Mouse (Mus musculus): ENCODE results near the gene Capn9. TPM values are rescaled to one million over a fixed set of nuclear protein-coding genes. Genes with fewer than 3 reads are reported as not detected.

Capn9 gene
- polyA plus RNA-seq, 1 experiment from 2014 or later = 0.08 TPM

GRCm38 (mm10) chr8:124643540-124644339 is 67.8 kb downstream of the Capn9 start:
- peaks cover 9% of the 10 kb centered on the region for H3K36me3 ChIP-seq (ENCODE audit: control insufficient read depth, insufficient read depth, low read length)
- peak overlapping the region; percentile 73 for H3K27ac ChIP-seq (ENCODE audit: low read depth, low read length)
- H3K27me3 ChIP-seq (ENCODE audit: control insufficient read depth, insufficient read depth, low read length) = no peaks in the 10 kb centered on the region
- H3K9ac ChIP-seq (ENCODE audit: low read depth, low read length) = no peak overlapping the region
- no peaks in the 10 kb centered on the region for H3K9me3 ChIP-seq (ENCODE audit: control insufficient read depth, low read length)
- H3K4me2 ChIP-seq (replicated peaks; ENCODE audit: low read depth, low read length) = peak overlapping the region; percentile 10; the same call in 1 of the 2 replicates
- WGBS = 43% methylated on average over 18 of the region's 18 CpGs
- peaks cover 18% of the 10 kb centered on the region for H3K4me1 ChIP-seq (ENCODE audit: control insufficient read depth, insufficient read depth, low read length)
- peak; percentile 56; the same call in 1 of the 2 replicates for ATAC-seq (ENCODE audit: low FRiP score, low TSS enrichment)
- H3K4me3 ChIP-seq (ENCODE audit: low read length) = no peak overlapping the region

DNA sequence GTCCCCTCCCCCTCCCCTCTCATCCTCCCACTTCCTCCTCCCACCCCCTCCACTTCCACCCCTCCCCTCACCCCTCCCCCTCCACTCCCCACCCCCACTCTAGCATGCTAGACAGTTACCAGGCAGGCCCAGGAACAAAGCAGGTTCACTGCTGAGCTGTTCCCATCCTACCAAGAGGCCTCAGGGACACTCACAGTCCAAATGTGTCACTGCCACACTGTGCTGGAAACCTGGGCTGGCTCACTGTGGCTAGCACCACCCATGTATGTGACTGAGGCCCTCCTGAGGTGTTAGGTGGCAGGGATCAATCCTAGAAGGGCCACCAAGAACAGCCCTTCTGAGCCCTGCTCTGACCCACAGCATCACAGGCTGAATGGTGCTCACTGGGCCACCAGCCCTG is 72.4 kb downstream of the Capn9 start:
- Histone ChIP-seq H3K27me3 (ENCODE audit: control insufficient read depth, insufficient read depth, low read length) (no peaks in the 10 kb centered on the region), H3K9ac (ENCODE audit: low read depth, low read length) (no peak overlapping the region), H3K4me3 (ENCODE audit: low read length) (no peak overlapping the region), H3K27ac (ENCODE audit: low read depth, low read length) (no peak overlapping the region), H3K4me1 (ENCODE audit: control insufficient read depth, insufficient read depth, low read length) (peaks cover 26% of the 10 kb centered on the region), H3K36me3 (ENCODE audit: control insufficient read depth, insufficient read depth, low read length) (peaks cover 4% of the 10 kb centered on the region; the same call in 1 of the 2 replicates), H3K4me2 (replicated peaks; ENCODE audit: low read depth, low read length) (no peak overlapping the region), H3K9me3 (ENCODE audit: control insufficient read depth, low read length) (no peaks in the 10 kb centered on the region)
- no peak for ATAC-seq (ENCODE audit: low FRiP score, low TSS enrichment)

- H3K4me1 ChIP-seq (ENCODE audit: control insufficient read depth, insufficient read depth, low read length) = peaks cover 34% of the 10 kb centered on the region
- no peak overlapping the region for H3K9ac ChIP-seq (ENCODE audit: low read depth, low read length)
- H3K27ac ChIP-seq (ENCODE audit: low read depth, low read length) = peak overlapping the region; percentile 24; the same call in 1 of the 2 replicates
- ATAC-seq (ENCODE audit: low FRiP score, low TSS enrichment) = no peak
- no peak overlapping the region for H3K4me3 ChIP-seq (ENCODE audit: low read length)
- 85% methylated on average over 20 of the region's 20 CpGs for WGBS
- no peaks in the 10 kb centered on the region for H3K9me3 ChIP-seq (ENCODE audit: control insufficient read depth, low read length)
- peaks cover 11% of the 10 kb centered on the region; the same call in 1 of the 2 replicates for H3K36me3 ChIP-seq (ENCODE audit: control insufficient read depth, insufficient read depth, low read length)
- H3K27me3 ChIP-seq (ENCODE audit: control insufficient read depth, insufficient read depth, low read length) = no peaks in the 10 kb centered on the region
- no peak overlapping the region for H3K4me2 ChIP-seq (replicated peaks; ENCODE audit: low read depth, low read length)
Measured at GRCm38 (mm10) chr8:124651776-124652175, 75.9 kb downstream of the Capn9 start.

DNA sequence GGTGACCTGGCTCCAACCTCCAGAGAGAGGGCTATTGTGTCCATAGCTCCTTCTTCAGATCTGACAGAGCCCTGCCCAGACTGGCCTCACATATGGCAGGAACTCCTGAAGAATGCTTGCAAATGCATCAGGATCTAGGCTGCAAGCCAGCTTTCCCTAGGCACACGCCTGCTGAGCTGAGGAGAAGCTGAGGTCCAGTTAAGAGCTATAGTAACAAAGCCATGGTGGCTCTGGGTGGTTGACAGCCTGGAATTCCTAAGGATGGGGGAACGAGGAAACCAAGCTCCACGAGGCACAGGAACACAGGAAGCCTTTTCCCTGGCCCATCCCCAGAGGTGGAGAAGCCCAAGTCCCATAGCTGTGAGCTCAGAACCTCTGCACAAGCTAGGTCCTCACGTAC is 76.6 kb downstream of the Capn9 start:
- no peaks in the 10 kb centered on the region for H3K27me3 ChIP-seq (ENCODE audit: control insufficient read depth, insufficient read depth, low read length)
- 27% methylated on average over 4 of the region's 4 CpGs for WGBS
- H3K27ac ChIP-seq (ENCODE audit: low read depth, low read length) = peak overlapping the region; percentile 65
- peaks cover 11% of the 10 kb centered on the region; the same call in 1 of the 2 replicates for H3K36me3 ChIP-seq (ENCODE audit: control insufficient read depth, insufficient read depth, low read length)
- no peaks in the 10 kb centered on the region for H3K9me3 ChIP-seq (ENCODE audit: control insufficient read depth, low read length)
- H3K4me2 ChIP-seq (replicated peaks; ENCODE audit: low read depth, low read length) = no peak overlapping the region
- H3K9ac ChIP-seq (ENCODE audit: low read depth, low read length) = no peak overlapping the region
- peak; percentile 63 for ATAC-seq (ENCODE audit: low FRiP score, low TSS enrichment)
- H3K4me1 ChIP-seq (ENCODE audit: control insufficient read depth, insufficient read depth, low read length) = peaks cover 36% of the 10 kb centered on the region
- H3K4me3 ChIP-seq (ENCODE audit: low read length) = no peak overlapping the region

GRCm38 (mm10) chr8:124653568-124654475 is 77.9 kb downstream of the Capn9 start:
- peaks cover 41% of the 10 kb centered on the region for H3K4me1 ChIP-seq (ENCODE audit: control insufficient read depth, insufficient read depth, low read length)
- no peaks in the 10 kb centered on the region for H3K9me3 ChIP-seq (ENCODE audit: control insufficient read depth, low read length)
- peaks cover 11% of the 10 kb centered on the region; the same call in 1 of the 2 replicates for H3K36me3 ChIP-seq (ENCODE audit: control insufficient read depth, insufficient read depth, low read length)
- H3K27ac ChIP-seq (ENCODE audit: low read depth, low read length) = peak overlapping the region; percentile 65; the same call in 1 of the 2 replicates
- H3K4me3 ChIP-seq (ENCODE audit: low read length) = no peak overlapping the region
- WGBS = 41% methylated on average over 28 of the region's 28 CpGs
- H3K9ac ChIP-seq (ENCODE audit: low read depth, low read length) = no peak overlapping the region
- 0 out of 2 replicates have a peak overlapping the region, but pooled peaks have one; percentile 8 for H3K4me2 ChIP-seq (replicated peaks; ENCODE audit: low read depth, low read length)
- no peaks in the 10 kb centered on the region for H3K27me3 ChIP-seq (ENCODE audit: control insufficient read depth, insufficient read depth, low read length)
- no peak for ATAC-seq (ENCODE audit: low FRiP score, low TSS enrichment)

DNA sequence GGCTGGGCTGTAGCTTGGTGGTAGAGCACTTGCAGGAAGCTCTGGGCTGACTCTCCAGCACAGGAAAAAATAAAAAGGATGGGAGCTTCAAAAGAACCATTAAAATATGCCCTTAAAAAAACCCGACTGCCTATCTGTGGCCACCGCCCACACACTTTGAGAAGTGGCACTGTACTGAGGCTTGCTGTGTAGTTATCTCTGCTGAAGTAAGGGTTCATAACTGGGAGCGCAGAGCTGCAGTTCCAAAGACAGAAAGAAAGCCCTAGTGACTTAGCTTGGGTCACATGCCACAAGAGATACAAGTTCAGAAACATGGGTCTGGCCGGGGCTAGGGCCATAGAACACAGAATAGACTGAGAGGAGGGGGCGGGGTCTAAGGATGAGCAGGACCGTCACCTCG is 82.0 kb downstream of the Capn9 start:
- Histone ChIP-seq H3K9ac (ENCODE audit: low read depth, low read length) (no peak overlapping the region), H3K27ac (ENCODE audit: low read depth, low read length) (no peak overlapping the region; the same call in 1 of the 2 replicates), H3K27me3 (ENCODE audit: control insufficient read depth, insufficient read depth, low read length) (no peaks in the 10 kb centered on the region), H3K4me3 (ENCODE audit: low read length) (no peak overlapping the region), H3K4me2 (replicated peaks; ENCODE audit: low read depth, low read length) (0 out of 2 replicates have a peak overlapping the region, but pooled peaks have one; percentile 8), H3K36me3 (ENCODE audit: control insufficient read depth, insufficient read depth, low read length) (peaks cover 7% of the 10 kb centered on the region; the same call in 1 of the 2 replicates), H3K9me3 (ENCODE audit: control insufficient read depth, low read length) (no peaks in the 10 kb centered on the region), H3K4me1 (ENCODE audit: control insufficient read depth, insufficient read depth, low read length) (peaks cover 56% of the 10 kb centered on the region)
- WGBS = 77% methylated on average over 7 of the region's 7 CpGs
- no peak for ATAC-seq (ENCODE audit: low FRiP score, low TSS enrichment)

DNA sequence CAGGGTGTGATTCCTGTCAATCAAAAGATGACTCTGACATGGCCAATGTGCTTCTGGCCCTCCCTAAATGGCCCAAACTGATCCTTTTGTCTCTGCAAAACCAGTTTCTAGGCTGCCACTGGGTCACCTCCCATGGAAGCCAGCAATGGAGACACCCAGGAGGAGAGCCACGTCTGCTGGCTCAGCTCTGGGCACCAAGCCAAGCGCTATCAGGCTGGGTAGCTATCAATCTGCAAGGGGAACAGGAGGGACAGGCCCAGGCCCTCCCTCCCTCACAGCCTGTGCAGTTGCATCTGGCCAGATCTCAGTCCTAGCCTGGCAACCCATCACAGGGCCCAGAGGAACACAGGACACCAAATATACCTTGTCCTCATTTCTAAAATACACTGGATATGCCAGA is 82.5 kb downstream of the Capn9 start:
- H3K4me1 ChIP-seq (ENCODE audit: control insufficient read depth, insufficient read depth, low read length) = peaks cover 52% of the 10 kb centered on the region
- H3K27ac ChIP-seq (ENCODE audit: low read depth, low read length) = peak overlapping the region; percentile 19; the same call in 1 of the 2 replicates
- H3K9ac ChIP-seq (ENCODE audit: low read depth, low read length) = no peak overlapping the region
- H3K27me3 ChIP-seq (ENCODE audit: control insufficient read depth, insufficient read depth, low read length) = no peaks in the 10 kb centered on the region
- no peak overlapping the region for H3K4me3 ChIP-seq (ENCODE audit: low read length)
- ATAC-seq (ENCODE audit: low FRiP score, low TSS enrichment) = no peak
- WGBS = 30% methylated on average over 2 of the region's 2 CpGs
- peaks cover 7% of the 10 kb centered on the region; the same call in 1 of the 2 replicates for H3K36me3 ChIP-seq (ENCODE audit: control insufficient read depth, insufficient read depth, low read length)
- H3K4me2 ChIP-seq (replicated peaks; ENCODE audit: low read depth, low read length) = 0 out of 2 replicates have a peak overlapping the region, but pooled peaks have one; percentile 8
- no peaks in the 10 kb centered on the region for H3K9me3 ChIP-seq (ENCODE audit: control insufficient read depth, low read length)

- no peak for ATAC-seq (ENCODE audit: low FRiP score, low TSS enrichment)
- peak overlapping the region; percentile 83; the same call in 1 of the 2 replicates for H3K27ac ChIP-seq (ENCODE audit: low read depth, low read length)
- no peaks in the 10 kb centered on the region for H3K36me3 ChIP-seq (ENCODE audit: control insufficient read depth, insufficient read depth, low read length)
- H3K4me3 ChIP-seq (ENCODE audit: low read length) = peak overlapping the region; percentile 91
- 25% methylated on average over 9 of the region's 9 CpGs for WGBS
- peaks cover 32% of the 10 kb centered on the region for H3K4me1 ChIP-seq (ENCODE audit: control insufficient read depth, insufficient read depth, low read length)
- peak overlapping the region; percentile 90 for H3K9ac ChIP-seq (ENCODE audit: low read depth, low read length)
- peak overlapping the region; percentile 77 for H3K4me2 ChIP-seq (replicated peaks; ENCODE audit: low read depth, low read length)
- no peaks in the 10 kb centered on the region for H3K9me3 ChIP-seq (ENCODE audit: control insufficient read depth, low read length)
- no peaks in the 10 kb centered on the region for H3K27me3 ChIP-seq (ENCODE audit: control insufficient read depth, insufficient read depth, low read length)
Measured at GRCm38 (mm10) chr8:124661781-124662180, 85.9 kb downstream of the Capn9 start.
